Mouse (Mus musculus) megakaryocyte, embryonic 14.5 days (primary cell): ENCODE results near the gene Serac1.

Source experiments
- FLI1 ChIP-seq: IDR thresholded peaks from 2 replicates; pipeline ENCODE4 v1.6.1; 2012; ENCODE audit warnings: low read length, inconsistent platforms, mixed read lengths
- GATA1 ChIP-seq: IDR thresholded peaks from 3 replicates; pipeline ENCODE4 v1.6.1; 2012; ENCODE audit warnings: mixed read lengths, low read length, inconsistent platforms, borderline replicate concordance

DNA sequence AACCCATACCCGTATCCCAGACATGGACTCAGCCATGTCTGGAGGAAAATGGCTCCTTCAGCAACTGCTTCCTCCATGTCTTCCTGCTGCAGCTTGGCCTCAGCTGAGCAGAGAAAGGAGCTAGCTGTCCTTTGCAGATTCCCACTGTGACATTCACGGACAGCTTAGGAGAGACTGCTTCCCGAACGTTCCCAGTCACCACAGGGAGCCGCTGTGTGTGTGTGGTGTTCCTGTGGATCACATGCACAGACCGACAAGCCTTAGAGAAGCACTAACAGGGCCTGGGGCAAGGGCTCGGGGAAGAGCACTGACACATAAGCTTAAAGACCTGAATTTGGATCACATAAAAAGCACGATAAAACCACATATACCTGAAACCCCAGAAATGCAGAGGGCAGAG, 43.9 kb downstream of the Serac1 start:
- TF ChIP-seq FLI1 (no peak), GATA1 (no peak)
